Mouse (Mus musculus): ENCODE results near the gene Cacna1c. TPM values are rescaled to one million over a fixed set of nuclear protein-coding genes. Genes with fewer than 3 reads are reported as not detected.

Cacna1c gene
- 4.8 and 6.2 TPM in 2 replicates for polyA plus RNA-seq (2015; fragmentation: Nextera tagmentation; extraction: Ambion mirVana)

- peaks cover 22% of the 10 kb centered on the region; the same call in 1 of the 2 replicates for H3K36me3 ChIP-seq (ENCODE audit: insufficient read depth, low read length)
- no peaks in the 10 kb centered on the region for H3K4me1 ChIP-seq (ENCODE audit: insufficient read depth, low read depth, low read length)
- no peaks in the 10 kb centered on the region for H3K9me3 ChIP-seq (ENCODE audit: low read length)
- no peaks in the 10 kb centered on the region for H3K27me3 ChIP-seq (replicated peaks; ENCODE audit: insufficient read depth, low read length)
- WGBS, result 42% methylated on average over 17 of the region's 17 CpGs
- H3K27ac ChIP-seq (ENCODE audit: low read length), result no peak within 1 kb of the TSS
- no peak within 1 kb of the TSS for H3K4me3 ChIP-seq (ENCODE audit: low read depth, low read length)
- H3K4me2 ChIP-seq (replicated peaks; ENCODE audit: low read depth, low read length), result no peak within 1 kb of the TSS
- no peak for TF ChIP-seq EP300 (IDR thresholded peaks at IDR 0.05)
- no peak for TF ChIP-seq CTCF (IDR thresholded peaks at IDR 0.05)
- ATAC-seq (peak; percentile 76), DNase-seq (ENCODE audit: low spot score) (peak; percentile 61)
- H3K9ac ChIP-seq (replicated peaks; ENCODE audit: low read depth), result no peak within 1 kb of the TSS
These were observed at the start of gene Cacna1c for GRCm38 (mm10) chr6:119196382-119197305. Gene Cacna1c, minus strand, starts transcription at chr6:119196418.

- H3K9ac ChIP-seq (replicated peaks; ENCODE audit: low read depth), result no peak overlapping the region
These were observed 44.9 kb upstream of the Cacna1c start for GRCm38 (mm10) chr6:119240871-119241705.

GRCm38 (mm10) chr6:119240256-119240655 lies 44.0 kb upstream of the Cacna1c start:
- H3K4me2 ChIP-seq (replicated peaks; ENCODE audit: low read depth, low read length), result no peak overlapping the region
- no peaks in the 10 kb centered on the region for H3K9me3 ChIP-seq (ENCODE audit: low read length)
- no peaks in the 10 kb centered on the region for H3K4me1 ChIP-seq (ENCODE audit: insufficient read depth, low read depth, low read length)
- DNase-seq (ENCODE audit: low spot score) (no peak), ATAC-seq (no peak)
- no peak overlapping the region for H3K4me3 ChIP-seq (ENCODE audit: low read depth, low read length)
- H3K9ac ChIP-seq (replicated peaks; ENCODE audit: low read depth), result no peak overlapping the region
- no peaks in the 10 kb centered on the region for H3K36me3 ChIP-seq (ENCODE audit: insufficient read depth, low read length)
- no peaks in the 10 kb centered on the region for H3K27me3 ChIP-seq (replicated peaks; ENCODE audit: insufficient read depth, low read length)
- TF ChIP-seq EP300 (IDR thresholded peaks at IDR 0.05) (no peak), CTCF (IDR thresholded peaks at IDR 0.05) (no peak)
- 67% methylated on average over 7 of the region's 7 CpGs for WGBS
- H3K27ac ChIP-seq (ENCODE audit: low read length), result no peak overlapping the region

More at GRCm38 (mm10) chr6:119240871-119241705, 44.9 kb upstream of the Cacna1c start:
- TF ChIP-seq CTCF (IDR thresholded peaks at IDR 0.05) (no peak), EP300 (IDR thresholded peaks at IDR 0.05) (no peak)
- H3K36me3 ChIP-seq (ENCODE audit: insufficient read depth, low read length), result no peaks in the 10 kb centered on the region
- no peaks in the 10 kb centered on the region for H3K27me3 ChIP-seq (replicated peaks; ENCODE audit: insufficient read depth, low read length)
- no peaks in the 10 kb centered on the region for H3K9me3 ChIP-seq (ENCODE audit: low read length)
- H3K4me2 ChIP-seq (replicated peaks; ENCODE audit: low read depth, low read length), result no peak overlapping the region
- DNase-seq (ENCODE audit: low spot score) (no peak), ATAC-seq (no peak)
- H3K4me3 ChIP-seq (ENCODE audit: low read depth, low read length), result no peak overlapping the region
- H3K4me1 ChIP-seq (ENCODE audit: insufficient read depth, low read depth, low read length), result no peaks in the 10 kb centered on the region
- WGBS, result 44% methylated on average over 20 of the region's 21 CpGs
- H3K27ac ChIP-seq (ENCODE audit: low read length), result no peak overlapping the region

- H3K9me3 ChIP-seq (ENCODE audit: low read length), result no peaks in the 10 kb centered on the region
- no peak overlapping the region for H3K27ac ChIP-seq (ENCODE audit: low read length)
- no peak for TF ChIP-seq EP300 (IDR thresholded peaks at IDR 0.05)
- no peak for TF ChIP-seq CTCF (IDR thresholded peaks at IDR 0.05)
- H3K4me1 ChIP-seq (ENCODE audit: insufficient read depth, low read depth, low read length), result no peaks in the 10 kb centered on the region
- 71% methylated on average over 5 of the region's 5 CpGs for WGBS
- H3K9ac ChIP-seq (replicated peaks; ENCODE audit: low read depth), result no peak overlapping the region
- H3K4me2 ChIP-seq (replicated peaks; ENCODE audit: low read depth, low read length), result no peak overlapping the region
- DNase-seq (ENCODE audit: low spot score) (no peak), ATAC-seq (no peak)
- no peaks in the 10 kb centered on the region for H3K36me3 ChIP-seq (ENCODE audit: insufficient read depth, low read length)
- no peak overlapping the region for H3K4me3 ChIP-seq (ENCODE audit: low read depth, low read length)
- no peaks in the 10 kb centered on the region for H3K27me3 ChIP-seq (replicated peaks; ENCODE audit: insufficient read depth, low read length)
These were observed 43.3 kb upstream of the Cacna1c start for GRCm38 (mm10) chr6:119239341-119240005.

- WGBS, result 39% methylated on average over 8 of the region's 8 CpGs
- Histone ChIP-seq H3K4me1 (ENCODE audit: insufficient read depth, low read depth, low read length) (no peaks in the 10 kb centered on the region), H3K9ac (replicated peaks; ENCODE audit: low read depth) (no peak overlapping the region), H3K27ac (ENCODE audit: low read length) (no peak overlapping the region), H3K4me2 (replicated peaks; ENCODE audit: low read depth, low read length) (no peak overlapping the region), H3K27me3 (replicated peaks; ENCODE audit: insufficient read depth, low read length) (no peaks in the 10 kb centered on the region), H3K9me3 (ENCODE audit: low read length) (no peaks in the 10 kb centered on the region), H3K4me3 (ENCODE audit: low read depth, low read length) (no peak overlapping the region), H3K36me3 (ENCODE audit: insufficient read depth, low read length) (no peaks in the 10 kb centered on the region)
- peak; percentile 21 for ATAC-seq
- no peak for TF ChIP-seq CTCF (IDR thresholded peaks at IDR 0.05)
- DNase-seq (ENCODE audit: low spot score), result peak; percentile 18
These were observed 41.3 kb upstream of the Cacna1c start for GRCm38 (mm10) chr6:119237427-119237989.

Data from lung, postnatal 0 days (tissue).